Mouse (Mus musculus) heart, adult 8-10 months (tissue): Measurements from ENCODE around the gene Bex6. TPM values are rescaled to one million over a fixed set of nuclear protein-coding genes. Genes with fewer than 3 reads are reported as not detected.

Experiments used
- DNase-seq: peaks from one replicate; pipeline ENCODE4 v3.0.0; 2022; ENCODE audit warnings: low spot score
- total RNA-seq, 4 experiments: library from RNA; stranded (reverse); gene quantifications; 2 replicates each; pipeline ENCODE4 v1.2.4; 2022

The Bex6 gene
- total RNA-seq, 4 experiments from 2014 or later = not detected

- DNase-seq = no peak
Measured at GRCm38 (mm10) chr16:32174340-32175005, 5.2 kb upstream of the Bex6 start.

- DNase-seq = no peak
Measured at GRCm38 (mm10) chr16:32175029-32175428, 4.6 kb upstream of the Bex6 start.

GRCm38 (mm10) chr16:32176896-32177686 lies 2.5 kb upstream of the Bex6 start:
- DNase-seq = peak; percentile 38

GRCm38 (mm10) chr16:32186056-32186455 lies 6.4 kb downstream of the Bex6 start:
- DNase-seq = no peak

- DNase-seq = peak; percentile 58
Measured at GRCm38 (mm10) chr16:32189109-32189508, 9.5 kb downstream of the Bex6 start.

GRCm38 (mm10) chr16:32190011-32190441 lies 10.4 kb downstream of the Bex6 start:
- DNase-seq = peak; percentile 41

GRCm38 (mm10) chr16:32200256-32201003 lies 20.8 kb downstream of the Bex6 start:
- DNase-seq = no peak

GRCm38 (mm10) chr16:32201004-32201325 lies 21.3 kb downstream of the Bex6 start:
- peak; percentile 31 for DNase-seq

- DNase-seq = peak; percentile 77
Measured at GRCm38 (mm10) chr16:32202681-32203080, 23.1 kb downstream of the Bex6 start.

GRCm38 (mm10) chr16:32204902-32205301 lies 25.3 kb downstream of the Bex6 start:
- DNase-seq = no peak

- no peak for DNase-seq
Measured at GRCm38 (mm10) chr16:32214156-32214555, 34.5 kb downstream of the Bex6 start.

GRCm38 (mm10) chr16:32214804-32215576 lies 35.4 kb downstream of the Bex6 start:
- DNase-seq = no peak

GRCm38 (mm10) chr16:32221803-32222202 lies 42.2 kb downstream of the Bex6 start:
- no peak for DNase-seq

GRCm38 (mm10) chr16:32222399-32222798 lies 42.8 kb downstream of the Bex6 start:
- no peak for DNase-seq

GRCm38 (mm10) chr16:32232050-32232449 lies 52.4 kb downstream of the Bex6 start:
- DNase-seq = peak; percentile 34

Other genes starting within 250 kb of the Bex6 start
- 1 to 10 TPM; 4.2 to 7.8 (median 4.4) TPM for gene Pigz, start 246.0 kb upstream of the Bex6 start, total RNA-seq
- 10 to 100 TPM; 61.6 to 83.0 (median 78.3) TPM for gene 0610012G03Rik, start 231.3 kb upstream of the Bex6 start, total RNA-seq
- 10 to 100 TPM; 22.6 to 26.4 (median 24.9) TPM for gene Ncbp2, start 231.3 kb upstream of the Bex6 start, total RNA-seq
- gene Senp5, start 176.5 kb upstream of the Bex6 start, total RNA-seq = 10 to 100 TPM; 10.0 to 13.9 (median 11.7) TPM
- gene Pak2, start 100.5 kb upstream of the Bex6 start, total RNA-seq = 10 to 100 TPM; 22.8 to 27.3 (median 25.2) TPM
- 10 to 100 TPM; 17.3 to 20.2 (median 20.0) TPM for gene Pigx, start 80.1 kb upstream of the Bex6 start, total RNA-seq
- gene Cep19, start 80.0 kb upstream of the Bex6 start, total RNA-seq = 10 to 100 TPM in 3 of 4 experiments, 1 to 10 TPM in 1; 9.1 to 12.9 (median 12.4) TPM
- gene Nrros, start 14.2 kb upstream of the Bex6 start, total RNA-seq = 1 to 10 TPM; 3.5 to 4.6 (median 3.5) TPM
- 10 to 100 TPM; 11.4 to 14.0 (median 13.2) TPM for gene Fbxo45, start 67.3 kb downstream of the Bex6 start, total RNA-seq
- gene Wdr53, start 67.4 kb downstream of the Bex6 start, total RNA-seq = 1 to 10 TPM; 3.8 to 8.3 (median 7.3) TPM
- 10 to 100 TPM; 21.6 to 33.8 (median 27.9) TPM for gene Smco1, start 91.6 kb downstream of the Bex6 start, total RNA-seq
- gene Rnf168, start 97.6 kb downstream of the Bex6 start, total RNA-seq = 10 to 100 TPM; 11.3 to 15.3 (median 12.1) TPM
- 10 to 100 TPM; 23.1 to 27.1 (median 24.5) TPM for gene Ubxn7, start 152.4 kb downstream of the Bex6 start, total RNA-seq
- gene Tm4sf19, start 220.7 kb downstream of the Bex6 start, total RNA-seq = not detected
- gene Tctex1d2, start 239.9 kb downstream of the Bex6 start, total RNA-seq = 10 to 100 TPM in 1 of 4 experiments, 1 to 10 TPM in 3; 6.2 to 10.5 (median 8.3) TPM